Comparison of ENCODE assay signal across 8 mouse cellular contexts in the genomic region with DNA sequence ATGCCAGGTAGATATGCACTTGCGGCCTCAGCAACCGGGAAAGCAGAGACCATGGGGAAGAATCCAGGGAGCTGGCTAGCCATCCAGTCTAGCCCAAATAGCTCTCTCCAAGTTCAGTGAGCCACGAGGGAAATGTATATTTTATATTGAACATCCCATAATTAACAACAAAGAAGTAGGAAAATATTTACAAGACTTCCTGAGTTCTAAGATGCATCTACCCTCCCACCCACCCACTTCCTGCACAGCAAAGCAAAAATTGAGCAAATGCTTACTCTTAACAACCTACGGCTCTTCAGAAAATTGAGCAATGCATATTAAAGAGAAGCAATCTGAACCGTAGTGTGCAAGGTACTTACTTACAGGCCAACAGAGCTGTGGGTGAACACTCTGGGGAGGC. TPM values are rescaled to one million over a fixed set of nuclear protein-coding genes. Genes with fewer than 3 reads are reported as not detected.
DNase-seq lines count a peak whose midpoint lies in the region; ATAC-seq and TF ChIP-seq lines count a peak whose summit lies in the region.

No protein-coding gene starts in this region.

- H3K4me3 ChIP-seq in heart, embryonic 15.5 days: peak overlapping the region; percentile 77; the same call in 1 of the 2 replicates
- peak overlapping the region; percentile 79 for H3K4me3 ChIP-seq in G1E (ENCODE audit: low read depth, low read length)
- no peak overlapping the region for H3K4me3 ChIP-seq in hindbrain, embryonic 15.5 days
- peak overlapping the region; percentile 82; the same call in 1 of the 2 replicates for H3K4me3 ChIP-seq in midbrain, embryonic 14.5 days (replicated peaks; ENCODE audit: low read depth, low read length)

- H3K9me3 ChIP-seq in heart, embryonic 15.5 days (replicated peaks): no peaks in the 10 kb centered on the region
- no peaks in the 10 kb centered on the region for H3K9me3 ChIP-seq in G1E (replicated peaks)
- H3K9me3 ChIP-seq in hindbrain, embryonic 15.5 days: no peaks in the 10 kb centered on the region
- H3K9me3 ChIP-seq in midbrain, embryonic 14.5 days (ENCODE audit: control insufficient read depth, low read length): no peaks in the 10 kb centered on the region

- ATAC-seq in heart, embryonic 15.5 days (replicated peaks; ENCODE audit: insufficient number of reproducible peaks, insufficient read depth, low FRiP score, low read depth): no peak
- no peak for ATAC-seq in G1E (ENCODE audit: extremely low read depth, insufficient number of reproducible peaks, low FRiP score, poor library complexity, severe bottlenecking)
- no peak for ATAC-seq in hindbrain, embryonic 15.5 days (ENCODE audit: low FRiP score, low read depth)
- ATAC-seq in midbrain, embryonic 14.5 days (ENCODE audit: low FRiP score, low TSS enrichment): no peak

- intact Hi-C loops in heart, postnatal 10 days (cut with DNase I): loop anchor here (5.0 kb wide), 1 partner anchor 248 kb away; no protein-coding TSS in a partner anchor

- H3K27me3 ChIP-seq in heart, embryonic 15.5 days: no peaks in the 10 kb centered on the region
- H3K27me3 ChIP-seq in G1E (ENCODE audit: insufficient read depth, low read length): no peaks in the 10 kb centered on the region
- H3K27me3 ChIP-seq in hindbrain, embryonic 15.5 days: no peaks in the 10 kb centered on the region
- H3K27me3 ChIP-seq in midbrain, embryonic 14.5 days (ENCODE audit: control insufficient read depth, insufficient read depth, low read length): no peaks in the 10 kb centered on the region

- peaks cover 40% of the 10 kb centered on the region for H3K4me1 ChIP-seq in heart, embryonic 15.5 days (replicated peaks)
- peaks cover 59% of the 10 kb centered on the region for H3K4me1 ChIP-seq in G1E (ENCODE audit: insufficient read depth, low read depth, low read length)
- H3K4me1 ChIP-seq in hindbrain, embryonic 15.5 days (replicated peaks): peaks cover 39% of the 10 kb centered on the region
- peaks cover 25% of the 10 kb centered on the region for H3K4me1 ChIP-seq in midbrain, embryonic 14.5 days (ENCODE audit: control insufficient read depth, insufficient read depth, low read length)

- no peak for DNase-seq in heart, postnatal 10 days
- DNase-seq in G1E (ENCODE audit: low spot score): no peak
- DNase-seq in midbrain, embryonic 14.5 days: no peak
- no peak for DNase-seq in frontal cortex, postnatal 10 days (ENCODE audit: low spot score in 2 of 2)
- no peak for DNase-seq in urinary bladder, adult 18-20 months (ENCODE audit: low spot score in 2 of 2)
- no peak for DNase-seq in right cerebral cortex, adult 18-20 months

- no peak for TF ChIP-seq CTCF in G1E (IDR thresholded peaks at IDR 0.05; ENCODE audit: low read depth, low read length)

- peak overlapping the region; percentile 67 for H3K4me2 ChIP-seq in heart, embryonic 15.5 days
- peak overlapping the region; percentile 78 for H3K4me2 ChIP-seq in hindbrain, embryonic 15.5 days
- peak overlapping the region; percentile 72 for H3K4me2 ChIP-seq in midbrain, embryonic 14.5 days (ENCODE audit: low read length)

- peak overlapping the region; percentile 99 for H3K27ac ChIP-seq in heart, embryonic 15.5 days
- H3K27ac ChIP-seq in hindbrain, embryonic 15.5 days (replicated peaks): peak overlapping the region; percentile 97; the same call in 1 of the 2 replicates
- peak overlapping the region; percentile 94; the same call in 1 of the 2 replicates for H3K27ac ChIP-seq in midbrain, embryonic 14.5 days (replicated peaks; ENCODE audit: low read depth, low read length)

- 76% methylated on average over 5 of the region's 5 CpGs for WGBS in heart, embryonic 15.5 days
- 84% methylated on average over 5 of the region's 5 CpGs for whole genome bisulfite sequencing in hindbrain, embryonic 15.5 days
- 91% methylated on average over 5 of the region's 5 CpGs for WGBS in midbrain, embryonic 14.5 days

- H3K36me3 ChIP-seq in heart, embryonic 15.5 days: peaks cover 6% of the 10 kb centered on the region; the same call in 1 of the 2 replicates
- H3K36me3 ChIP-seq in G1E (replicated peaks): peaks cover 27% of the 10 kb centered on the region
- peaks cover 4% of the 10 kb centered on the region for H3K36me3 ChIP-seq in hindbrain, embryonic 15.5 days
- H3K36me3 ChIP-seq in midbrain, embryonic 14.5 days (ENCODE audit: control insufficient read depth, insufficient read depth, low read length): peaks cover 13% of the 10 kb centered on the region

- peak overlapping the region; percentile 77; the same call in 1 of the 2 replicates for H3K9ac ChIP-seq in heart, embryonic 15.5 days
- H3K9ac ChIP-seq in hindbrain, embryonic 15.5 days: peak overlapping the region; percentile 66; the same call in 1 of the 2 replicates
- H3K9ac ChIP-seq in midbrain, embryonic 14.5 days (replicated peaks; ENCODE audit: low read length): no peak overlapping the region

RNA-seq across cellular contexts. Expression of a gene that starts 0.8 kb away (rescaled TPM):
- polyA plus RNA-seq in heart, embryonic 15.5 days (2015; fragmentation: Nextera tagmentation; extraction: Ambion mirVana): 86.8 and 107 TPM in 2 replicates
- total RNA-seq in heart, postnatal 10 days (2021): 10 to 100 TPM; 31.2 to 34.1 TPM
- total RNA-seq in G1E (2014; fragmentation: Nextera tagmentation) (26.3 and 29.2 TPM in 2 replicates), G1E (2017) (79.4 and 80.9 TPM in 2 replicates)
- polyA plus RNA-seq in G1E (2012): 59.1 and 91.6 TPM in 2 replicates
- polyA plus RNA-seq in hindbrain, embryonic 15.5 days (2015; fragmentation: Nextera tagmentation; extraction: Ambion mirVana): 105 and 108 TPM in 2 replicates
- polyA plus RNA-seq in midbrain, embryonic 14.5 days (2014; fragmentation: Nextera tagmentation; extraction: Ambion mirVana): 112 and 114 TPM in 2 replicates

RNA-seq across cellular contexts. Expression of a gene that starts 3.8 kb away (rescaled TPM):
- polyA plus RNA-seq in heart, embryonic 15.5 days (2015; fragmentation: Nextera tagmentation; extraction: Ambion mirVana): 91.1 and 96.0 TPM in 2 replicates
- 100 to 1,000 TPM; 193 to 194 TPM for total RNA-seq in heart, postnatal 10 days (2021)
- total RNA-seq in G1E (2014; fragmentation: Nextera tagmentation) (68.0 and 85.4 TPM in 2 replicates), G1E (2017) (51.7 TPM in 2 replicates)
- 16.0 and 19.8 TPM in 2 replicates for polyA plus RNA-seq in G1E (2012)
- 112 and 121 TPM in 2 replicates for polyA plus RNA-seq in hindbrain, embryonic 15.5 days (2015; fragmentation: Nextera tagmentation; extraction: Ambion mirVana)
- 117 and 122 TPM in 2 replicates for polyA plus RNA-seq in midbrain, embryonic 14.5 days (2014; fragmentation: Nextera tagmentation; extraction: Ambion mirVana)

RNA-seq across cellular contexts. Expression of a gene that starts 26.8 kb away (rescaled TPM):
- 14.9 and 17.9 TPM in 2 replicates for polyA plus RNA-seq in heart, embryonic 15.5 days (2015; fragmentation: Nextera tagmentation; extraction: Ambion mirVana)
- 1 to 10 TPM; 2.7 to 5.7 TPM for total RNA-seq in heart, postnatal 10 days (2021)
- total RNA-seq in G1E (2014; fragmentation: Nextera tagmentation): 1.2 and 2.1 TPM in 2 replicates
- total RNA-seq in G1E (2017): 0.64 and 0.71 TPM in 2 replicates
- 21.0 and 25.0 TPM in 2 replicates for polyA plus RNA-seq in G1E (2012)
- polyA plus RNA-seq in hindbrain, embryonic 15.5 days (2015; fragmentation: Nextera tagmentation; extraction: Ambion mirVana): 41.1 and 42.6 TPM in 2 replicates
- 27.6 and 32.6 TPM in 2 replicates for polyA plus RNA-seq in midbrain, embryonic 14.5 days (2014; fragmentation: Nextera tagmentation; extraction: Ambion mirVana)

RNA-seq across cellular contexts. Expression of a gene that starts 52.7 kb away (rescaled TPM):
- 4.3 and 5.8 TPM in 2 replicates for polyA plus RNA-seq in heart, embryonic 15.5 days (2015; fragmentation: Nextera tagmentation; extraction: Ambion mirVana)
- 10 to 100 TPM; 26.9 to 33.9 TPM for total RNA-seq in heart, postnatal 10 days (2021)
- 1.7 and 2.5 TPM in 2 replicates for total RNA-seq in G1E (2014; fragmentation: Nextera tagmentation)
- 5.5 and 5.8 TPM in 2 replicates for total RNA-seq in G1E (2017)
- 7.5 and 7.6 TPM in 2 replicates for polyA plus RNA-seq in G1E (2012)
- polyA plus RNA-seq in hindbrain, embryonic 15.5 days (2015; fragmentation: Nextera tagmentation; extraction: Ambion mirVana): 2.1 and 2.3 TPM in 2 replicates
- 1.3 and 2.8 TPM in 2 replicates for polyA plus RNA-seq in midbrain, embryonic 14.5 days (2014; fragmentation: Nextera tagmentation; extraction: Ambion mirVana)
